Mouse (Mus musculus): Measurements from ENCODE around the gene Calr.

The Calr gene

DNA sequence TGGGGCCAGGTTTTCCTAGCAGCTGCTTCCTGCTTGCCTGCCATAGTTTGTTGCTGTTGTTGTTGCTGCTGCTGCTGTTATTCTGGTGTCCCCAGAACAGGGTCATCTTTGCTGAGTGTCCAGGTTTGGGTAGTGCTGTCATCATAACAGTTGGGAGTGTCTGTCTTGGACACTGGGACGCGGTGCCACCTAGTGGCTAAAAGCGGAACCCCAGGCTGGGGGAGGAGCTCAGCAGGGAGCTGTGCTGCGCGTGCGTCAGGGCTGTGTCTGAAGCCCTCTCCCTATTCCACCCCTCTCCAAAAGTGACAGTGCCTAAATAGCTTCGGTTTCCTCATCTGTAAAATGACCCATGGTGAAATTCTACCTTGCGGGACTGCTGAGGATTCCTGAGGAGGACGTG, 31.2 kb downstream of the Calr start:
- DNase-seq (ENCODE audit: extremely low read depth, low read depth, low spot score), result no peak

GRCm38 (mm10) chr8:84814555-84815441, 31.9 kb downstream of the Calr start:
- DNase-seq (ENCODE audit: extremely low read depth, low read depth, low spot score), result no peak

GRCm38 (mm10) chr8:84814240-84814554, 32.5 kb downstream of the Calr start:
- DNase-seq (ENCODE audit: extremely low read depth, low read depth, low spot score), result no peak

- DNase-seq (ENCODE audit: extremely low read depth, low read depth, low spot score), result no peak
Measured at GRCm38 (mm10) chr8:84813830-84814229, 32.9 kb downstream of the Calr start.

DNA sequence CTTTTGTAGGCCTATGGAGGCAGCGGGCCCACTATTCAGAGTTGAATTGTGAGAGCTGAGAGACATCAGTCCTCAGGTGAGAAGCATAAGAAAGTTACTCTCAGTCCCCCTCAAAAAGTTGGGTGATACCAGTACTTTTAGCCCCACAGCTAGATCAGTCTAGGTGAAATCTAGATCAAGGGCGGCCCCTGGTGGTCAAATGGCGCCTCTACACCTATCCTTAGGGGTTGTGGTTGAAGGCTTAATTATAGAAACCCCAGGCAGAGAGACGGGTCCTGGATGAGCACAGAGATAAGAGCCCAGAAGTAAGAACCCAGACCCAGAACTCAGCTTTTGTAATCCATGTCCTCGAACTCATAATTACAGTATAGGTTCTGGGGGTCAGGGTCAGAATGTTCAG, 33.7 kb downstream of the Calr start:
- no peak for DNase-seq (ENCODE audit: extremely low read depth, low read depth, low spot score)

- no peak for DNase-seq (ENCODE audit: extremely low read depth, low read depth, low spot score)
Measured at GRCm38 (mm10) chr8:84811303-84811702, 35.4 kb downstream of the Calr start.

DNA sequence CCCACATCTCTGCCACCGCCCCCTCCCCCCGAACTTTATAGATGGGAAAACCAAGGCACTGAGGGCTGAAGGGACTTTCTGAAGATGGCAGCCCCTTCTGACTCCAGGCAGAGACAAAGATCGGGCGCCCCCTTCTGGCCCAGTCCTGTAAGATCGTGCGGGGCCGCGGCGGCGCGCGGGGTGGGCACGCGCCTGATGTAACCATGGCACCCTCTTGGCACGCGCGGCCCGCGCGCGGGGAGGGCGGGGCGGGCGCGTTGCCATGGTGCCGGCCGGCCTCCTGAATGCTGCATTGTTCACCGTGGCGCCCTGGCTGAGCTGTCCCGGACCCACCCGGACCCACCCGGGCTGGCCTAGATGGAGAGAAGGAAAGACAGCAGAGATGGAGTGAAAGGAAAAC, 35.8 kb downstream of the Calr start:
- DNase-seq (ENCODE audit: extremely low read depth, low read depth, low spot score), result no peak

- no peak for DNase-seq (ENCODE audit: extremely low read depth, low read depth, low spot score)
Measured at GRCm38 (mm10) chr8:84809941-84810280, 36.8 kb downstream of the Calr start.

GRCm38 (mm10) chr8:84809109-84809940, 37.4 kb downstream of the Calr start:
- no peak for DNase-seq (ENCODE audit: extremely low read depth, low read depth, low spot score)

DNA sequence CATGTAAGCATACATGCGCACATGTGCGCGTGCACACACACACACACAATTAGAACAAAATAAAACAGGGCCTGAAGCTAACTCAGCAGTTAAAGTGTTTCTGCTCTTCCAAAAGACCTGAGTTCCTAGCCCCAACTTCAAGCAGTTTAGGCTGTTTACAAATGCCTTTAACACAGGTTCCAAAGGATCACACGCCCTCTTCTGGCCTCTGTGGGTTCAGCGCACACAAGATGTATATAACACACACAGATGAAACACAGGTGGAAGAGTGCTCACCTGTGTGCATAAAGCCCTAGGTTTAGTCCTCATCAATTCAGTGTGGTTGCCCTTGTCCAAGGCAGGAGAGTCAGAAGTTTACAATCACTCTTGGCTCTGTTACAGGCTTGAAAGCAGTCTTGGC, 40.7 kb downstream of the Calr start:
- no peak for DNase-seq (ENCODE audit: extremely low read depth, low read depth, low spot score)

- DNase-seq (ENCODE audit: extremely low read depth, low read depth, low spot score), result no peak
Measured at GRCm38 (mm10) chr8:84799999-84800831, 46.5 kb downstream of the Calr start, which contains the start of gene Nfix. Gene Nfix, minus strand, starts transcription at chr8:84800344.

GRCm38 (mm10) chr8:84799136-84799931, 47.4 kb downstream of the Calr start:
- DNase-seq (ENCODE audit: extremely low read depth, low read depth, low spot score), result no peak

DNA sequence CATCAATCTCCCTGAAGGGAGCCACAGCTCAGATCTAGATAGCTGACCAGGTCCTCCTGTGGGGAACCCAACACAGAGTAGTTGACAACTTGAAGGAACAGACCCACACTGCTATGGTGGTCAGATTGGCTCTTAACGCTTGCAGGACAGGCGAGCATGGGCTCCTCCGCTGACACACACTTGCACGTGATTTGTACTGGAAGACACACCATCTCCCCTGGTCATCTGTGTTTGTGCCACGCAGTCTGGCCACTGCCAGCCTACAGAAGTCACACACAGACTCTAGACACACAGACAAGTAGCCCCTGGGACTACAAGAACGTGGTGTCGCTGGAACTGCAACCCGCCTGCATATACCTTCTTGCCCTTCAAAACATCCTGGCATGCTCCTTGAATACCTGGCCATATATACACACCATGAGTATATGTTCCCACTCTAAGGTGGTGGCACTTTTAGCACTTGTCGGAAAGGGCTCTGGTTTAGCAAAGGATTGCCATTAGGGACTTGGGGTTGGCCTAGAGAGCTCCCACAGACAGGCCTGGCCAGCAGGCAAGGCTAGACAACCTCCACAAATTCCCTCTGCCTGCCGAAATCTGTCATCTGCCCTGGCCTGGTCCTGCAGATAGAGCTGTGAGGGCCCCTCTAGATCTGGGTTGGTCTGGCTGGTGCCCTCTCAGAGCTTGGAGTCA, 48.1 kb downstream of the Calr start:
- no peak for DNase-seq (ENCODE audit: extremely low read depth, low read depth, low spot score)

DNA sequence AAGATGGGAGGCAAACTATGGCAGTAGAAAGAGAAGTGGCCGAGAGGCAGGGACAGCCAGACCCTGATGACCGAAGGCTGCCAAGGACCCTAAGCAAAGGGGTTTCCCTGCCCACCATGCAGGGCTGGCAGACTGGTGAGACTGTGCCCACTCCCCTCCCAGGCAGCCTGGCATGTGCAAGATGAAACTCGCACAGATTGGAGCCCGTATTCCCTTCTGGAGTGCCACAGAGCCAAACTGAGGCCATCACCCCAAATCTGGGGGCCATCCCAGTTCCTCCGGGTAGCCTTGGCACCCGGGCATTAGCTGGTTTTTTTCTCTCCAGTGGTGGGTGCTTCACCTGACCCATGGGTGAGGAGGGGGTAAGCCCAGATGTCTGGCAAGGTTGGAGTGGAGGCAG, 48.8 kb downstream of the Calr start:
- no peak for DNase-seq (ENCODE audit: extremely low read depth, low read depth, low spot score)

GRCm38 (mm10) chr8:84797256-84797797, 49.4 kb downstream of the Calr start:
- no peak for DNase-seq (ENCODE audit: extremely low read depth, low read depth, low spot score)

- no peak for DNase-seq (ENCODE audit: extremely low read depth, low read depth, low spot score)
Measured at GRCm38 (mm10) chr8:84794486-84794885, 52.2 kb downstream of the Calr start.

GRCm38 (mm10) chr8:84793791-84794485, 52.8 kb downstream of the Calr start:
- no peak for DNase-seq (ENCODE audit: extremely low read depth, low read depth, low spot score)

- no peak for DNase-seq (ENCODE audit: extremely low read depth, low read depth, low spot score)
Measured at GRCm38 (mm10) chr8:84793134-84793533, 53.6 kb downstream of the Calr start.

- DNase-seq (ENCODE audit: extremely low read depth, low read depth, low spot score), result no peak
Measured at GRCm38 (mm10) chr8:84792429-84792947, 54.2 kb downstream of the Calr start.

All from fat pad, adult 2 months (tissue).